Mouse (Mus musculus) spleen, adult 2 months (tissue): ENCODE measurements around the gene Cbfa2t3.
"Not testable (repeated sequence)": the region's sequence is repeated elsewhere in the genome, so short reads cannot be mapped to it uniquely, and the experiment has no call there.

Experiments
- CTCF ChIP-seq: fragments of 200-500 bp; IDR thresholded peaks from 2 replicates; pipeline ENCODE4 v1.5.1; 2011; ENCODE audit warnings: mild to moderate bottlenecking, inconsistent platforms; ENCODE audit not compliant: insufficient read depth, insufficient read length, insufficient replicate concordance; ENCODE audit errors: extremely low read depth
- POLR2A ChIP-seq: fragments of 200-500 bp; IDR thresholded peaks from 2 replicates; pipeline ENCODE4 v1.6.1; 2011; ENCODE audit warnings: low read depth, low read length, inconsistent platforms

DNA sequence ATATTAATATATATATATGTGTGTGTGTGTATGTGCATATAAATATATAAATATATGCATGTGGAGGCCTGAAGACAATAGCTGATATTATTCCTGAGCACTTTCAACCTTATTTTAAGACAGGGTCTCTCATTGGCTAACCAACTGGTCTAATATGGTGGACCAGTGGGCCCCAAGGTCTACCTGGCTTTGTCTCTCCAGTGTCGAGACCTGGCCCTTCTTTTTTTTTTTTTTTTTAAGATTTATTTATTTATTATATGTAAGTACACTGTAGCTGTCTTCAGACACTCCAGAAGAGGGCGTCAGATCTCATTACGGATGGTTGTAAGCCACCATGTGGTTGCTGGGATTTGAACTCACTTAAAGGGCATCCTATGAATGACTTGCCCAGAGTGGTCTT, 66.8 kb downstream of the Cbfa2t3 start:
- TF ChIP-seq CTCF, POLR2A: not testable (repeated sequence)
